Mouse (Mus musculus) stomach, embryonic 14.5 days (tissue): ENCODE data around the gene B3galt4. TPM values are rescaled to one million over a fixed set of nuclear protein-coding genes. Genes with fewer than 3 reads are reported as not detected.

Experiments
- ATAC-seq: fragments of 200-750 bp; cut with Nextera tagmentation; 2 replicates; pipeline ENCODE4 v1.8.0; 2017; ENCODE audit warnings: low read depth, moderate TSS enrichment; ENCODE audit not compliant: insufficient number of reproducible peaks, insufficient read depth, low FRiP score
- H3K27ac ChIP-seq: fragments of 300-500 bp; sonication (generic); 2 replicates; pipeline ENCODE4 v1.5.1; 2014; ENCODE audit warnings: mild to moderate bottlenecking, low read length, moderate library complexity, mixed read lengths
- H3K27me3 ChIP-seq: fragments of 300-500 bp; sonication (generic); 2 replicates; pipeline ENCODE4 v1.6.1; 2014; ENCODE audit warnings: low read length, control low read depth, mixed read lengths; ENCODE audit not compliant: control insufficient read depth, insufficient read depth
- H3K36me3 ChIP-seq: fragments of 300-500 bp; sonication (generic); 2 replicates; pipeline ENCODE4 v1.6.1; 2014; ENCODE audit warnings: mild to moderate bottlenecking, control low read depth, low read length, moderate library complexity, mixed read lengths; ENCODE audit not compliant: control insufficient read depth, insufficient read depth
- H3K4me1 ChIP-seq: fragments of 300-500 bp; sonication (generic); 2 replicates; pipeline ENCODE4 v1.6.1; 2014; ENCODE audit warnings: low read length, control low read depth, mixed read lengths; ENCODE audit not compliant: control insufficient read depth, insufficient read depth
- H3K4me2 ChIP-seq: fragments of 300-500 bp; sonication (generic); replicated peaks from 2 replicates; pipeline ENCODE4 v1.6.1; 2014; ENCODE audit warnings: low read depth, low read length, control low read depth
- H3K4me3 ChIP-seq: fragments of 300-500 bp; sonication (generic); 2 replicates; pipeline ENCODE4 v1.5.1; 2014; ENCODE audit warnings: low read depth, low read length, control low read depth
- H3K9ac ChIP-seq: fragments of 300-500 bp; sonication (generic); replicated peaks from 2 replicates; pipeline ENCODE4 v1.6.1; 2014; ENCODE audit warnings: low read depth, mild to moderate bottlenecking, control low read depth, low read length, moderate library complexity, mixed read lengths
- H3K9me3 ChIP-seq: fragments of 300-500 bp; sonication (generic); 2 replicates; pipeline ENCODE4 v1.6.1; 2016; ENCODE audit warnings: low read depth, low read length, control low read depth; ENCODE audit not compliant: control insufficient read depth
- WGBS: fragments of 180-500 bp; shearing (Covaris S2); extraction: QIAGEN DNeasy Blood & Tissue Kit; methylation state at CpG from one replicate; pipeline ENCODE4 v1.1.7; 2014; 5-methylcytosine and 5-hydroxymethylcytosine counted together
- polyA plus RNA-seq: library from polyadenylated mRNA; unstranded; fragments of >200 nt; fragmentation: Nextera tagmentation; extraction: Ambion mirVana; gene quantifications from 2 replicates; pipeline ENCODE4 v1.2.1, GENCODE M21; 2014

Gene B3galt4
- polyA plus RNA-seq, 1 experiment from 2014 or later, result 2.9 TPM

GRCm38 (mm10) chr17:33973572-33973971 lies 22.3 kb upstream of the B3galt4 start:
- Histone ChIP-seq H3K36me3 (no peaks in the 10 kb centered on the region), H3K9ac (no peak overlapping the region), H3K27ac (no peak overlapping the region), H3K27me3 (peaks cover 11% of the 10 kb centered on the region), H3K4me2 (no peak overlapping the region), H3K4me1 (peaks cover 4% of the 10 kb centered on the region; the same call in 1 of the 2 replicates), H3K9me3 (no peaks in the 10 kb centered on the region), H3K4me3 (no peak overlapping the region)
- WGBS, result 52% methylated on average over 3 of the region's 3 CpGs
- ATAC-seq, result no peak

GRCm38 (mm10) chr17:33972691-33973090 lies 21.4 kb upstream of the B3galt4 start:
- peaks cover 2% of the 10 kb centered on the region for H3K27me3 ChIP-seq
- no peak overlapping the region for H3K27ac ChIP-seq
- no peak for ATAC-seq
- H3K9ac ChIP-seq, result no peak overlapping the region
- no peaks in the 10 kb centered on the region for H3K9me3 ChIP-seq
- 7% methylated on average over 1 of the region's 1 CpGs for WGBS
- H3K4me2 ChIP-seq, result no peak overlapping the region
- H3K4me1 ChIP-seq, result no peaks in the 10 kb centered on the region
- no peaks in the 10 kb centered on the region for H3K36me3 ChIP-seq
- H3K4me3 ChIP-seq, result no peak overlapping the region

GRCm38 (mm10) chr17:33969394-33969793 lies 18.1 kb upstream of the B3galt4 start:
- H3K36me3 ChIP-seq, result peaks cover 5% of the 10 kb centered on the region; the same call in 1 of the 2 replicates
- no peaks in the 10 kb centered on the region for H3K9me3 ChIP-seq
- H3K27ac ChIP-seq, result no peak overlapping the region
- WGBS, result 76% methylated on average over 4 of the region's 4 CpGs
- no peak overlapping the region for H3K4me2 ChIP-seq
- no peak overlapping the region for H3K9ac ChIP-seq
- no peak overlapping the region for H3K4me3 ChIP-seq
- no peak for ATAC-seq
- H3K27me3 ChIP-seq, result no peaks in the 10 kb centered on the region
- no peaks in the 10 kb centered on the region for H3K4me1 ChIP-seq

- H3K27ac ChIP-seq, result no peak overlapping the region
- H3K9ac ChIP-seq, result no peak overlapping the region
- H3K4me3 ChIP-seq, result no peak overlapping the region
- no peaks in the 10 kb centered on the region for H3K9me3 ChIP-seq
- no peak overlapping the region for H3K4me2 ChIP-seq
- WGBS, result 34% methylated on average over 5 of the region's 5 CpGs
- H3K36me3 ChIP-seq, result peaks cover 5% of the 10 kb centered on the region; the same call in 1 of the 2 replicates
- H3K27me3 ChIP-seq, result no peaks in the 10 kb centered on the region
- ATAC-seq, result no peak
- H3K4me1 ChIP-seq, result no peaks in the 10 kb centered on the region
Measured at GRCm38 (mm10) chr17:33968927-33969326, 17.6 kb upstream of the B3galt4 start.

- Histone ChIP-seq H3K4me3 (no peak overlapping the region), H3K36me3 (peaks cover 5% of the 10 kb centered on the region; the same call in 1 of the 2 replicates), H3K9ac (no peak overlapping the region), H3K27me3 (no peaks in the 10 kb centered on the region), H3K4me2 (no peak overlapping the region), H3K9me3 (no peaks in the 10 kb centered on the region), H3K4me1 (no peaks in the 10 kb centered on the region), H3K27ac (no peak overlapping the region)
- no peak for ATAC-seq
- WGBS, result 3% methylated on average over 9 of the region's 9 CpGs
Measured at GRCm38 (mm10) chr17:33968489-33968888, 17.2 kb upstream of the B3galt4 start.

- no peaks in the 10 kb centered on the region for H3K4me1 ChIP-seq
- H3K27me3 ChIP-seq, result no peaks in the 10 kb centered on the region
- H3K36me3 ChIP-seq, result peaks cover 5% of the 10 kb centered on the region
- no peak overlapping the region for H3K4me2 ChIP-seq
- WGBS, result 85% methylated on average over 16 of the region's 16 CpGs
- no peak overlapping the region for H3K9ac ChIP-seq
- no peak overlapping the region for H3K4me3 ChIP-seq
- no peak overlapping the region for H3K27ac ChIP-seq
- ATAC-seq, result no peak
- no peaks in the 10 kb centered on the region for H3K9me3 ChIP-seq
Measured at GRCm38 (mm10) chr17:33965846-33966550, 14.7 kb upstream of the B3galt4 start.

GRCm38 (mm10) chr17:33965082-33965845 lies 14.0 kb upstream of the B3galt4 start:
- 93% methylated on average over 17 of the region's 17 CpGs for WGBS
- Histone ChIP-seq H3K36me3 (peaks cover 5% of the 10 kb centered on the region), H3K27ac (no peak overlapping the region), H3K9me3 (no peaks in the 10 kb centered on the region), H3K4me3 (no peak overlapping the region), H3K9ac (no peak overlapping the region), H3K4me2 (no peak overlapping the region), H3K27me3 (no peaks in the 10 kb centered on the region), H3K4me1 (no peaks in the 10 kb centered on the region)
- no peak for ATAC-seq

GRCm38 (mm10) chr17:33962876-33963275 lies 11.6 kb upstream of the B3galt4 start:
- no peak for ATAC-seq
- 92% methylated on average over 7 of the region's 7 CpGs for WGBS
- Histone ChIP-seq H3K36me3 (peaks cover 13% of the 10 kb centered on the region), H3K4me3 (no peak overlapping the region), H3K9me3 (no peaks in the 10 kb centered on the region), H3K4me1 (no peaks in the 10 kb centered on the region), H3K27me3 (no peaks in the 10 kb centered on the region), H3K4me2 (no peak overlapping the region), H3K27ac (no peak overlapping the region), H3K9ac (no peak overlapping the region)
